Mouse (Mus musculus): Measurements from ENCODE around the gene Cldn10. TPM values are rescaled to one million over a fixed set of nuclear protein-coding genes. Genes with fewer than 3 reads are reported as not detected.
A peak's percentile ranks its signal among the peaks of the same experiment; 100 is the strongest.
"Not testable (repeated sequence)": the region's sequence is repeated elsewhere in the genome, so short reads cannot be mapped to it uniquely, and the experiment has no call there.

Gene Cldn10
- total RNA-seq (2021) (1 to 10 TPM; 1.1 to 1.3 TPM), polyA plus RNA-seq (2012; rRNA removed) (0.56 and 0.65 TPM in 2 replicates)
- long read RNA-seq, partial matches to known transcripts, result 0 of 4 reads
- long read RNA-seq, other reads (novel, unspliced or antisense), result 0 of 4 reads

DNA sequence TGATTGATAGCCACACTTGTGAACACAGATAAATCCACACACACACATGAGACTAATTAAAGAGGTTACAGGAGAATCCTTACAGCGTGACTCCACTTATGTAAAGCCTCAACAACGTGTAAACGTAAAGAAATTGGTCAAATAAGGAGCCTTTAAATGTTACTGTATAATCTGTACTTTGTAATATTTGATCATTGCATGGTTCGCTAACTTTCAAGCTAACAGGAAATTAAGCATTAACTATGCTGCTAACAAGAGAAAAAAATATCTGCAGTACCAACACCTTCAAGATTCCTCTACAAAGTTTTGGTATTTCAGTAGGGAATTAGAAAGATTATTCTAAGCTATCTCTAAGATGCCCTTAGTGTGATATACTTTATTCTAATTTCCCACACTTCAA lies at the start of gene Cldn10:
Cldn10 (plus strand) TSS at position 288 of the 400 bp plus-strand sequence.
- no peak for DNase-seq

- no peak for DNase-seq
Observed at GRCm38 (mm10) chr14:118741780-118742179, 45.9 kb upstream of the Cldn10 start.

DNA sequence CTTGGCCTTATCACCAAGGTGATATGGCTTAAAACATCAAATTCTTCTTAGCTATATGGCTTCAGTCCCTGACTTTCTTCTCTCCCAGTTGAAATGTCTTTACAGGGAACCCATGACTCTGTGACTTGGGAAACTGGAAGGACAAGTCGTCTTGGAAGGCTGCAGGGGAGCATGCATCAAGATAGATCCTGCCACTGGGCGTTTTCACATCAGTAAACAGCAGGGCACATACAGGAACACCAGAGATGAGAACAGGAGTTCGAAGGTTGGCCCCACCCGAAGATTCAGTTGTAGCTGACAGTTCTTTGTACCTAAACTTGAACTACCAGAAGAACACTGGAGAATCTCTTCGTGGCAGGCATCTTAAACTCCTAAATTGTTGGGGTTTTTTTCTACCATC lies 44.8 kb upstream of the Cldn10 start:
- DNase-seq, result no peak

- DNase-seq, result no peak
Observed at GRCm38 (mm10) chr14:118749068-118749467, 38.6 kb upstream of the Cldn10 start.

- no peak for DNase-seq
Observed at GRCm38 (mm10) chr14:118749715-118750114, 38.0 kb upstream of the Cldn10 start.

DNA sequence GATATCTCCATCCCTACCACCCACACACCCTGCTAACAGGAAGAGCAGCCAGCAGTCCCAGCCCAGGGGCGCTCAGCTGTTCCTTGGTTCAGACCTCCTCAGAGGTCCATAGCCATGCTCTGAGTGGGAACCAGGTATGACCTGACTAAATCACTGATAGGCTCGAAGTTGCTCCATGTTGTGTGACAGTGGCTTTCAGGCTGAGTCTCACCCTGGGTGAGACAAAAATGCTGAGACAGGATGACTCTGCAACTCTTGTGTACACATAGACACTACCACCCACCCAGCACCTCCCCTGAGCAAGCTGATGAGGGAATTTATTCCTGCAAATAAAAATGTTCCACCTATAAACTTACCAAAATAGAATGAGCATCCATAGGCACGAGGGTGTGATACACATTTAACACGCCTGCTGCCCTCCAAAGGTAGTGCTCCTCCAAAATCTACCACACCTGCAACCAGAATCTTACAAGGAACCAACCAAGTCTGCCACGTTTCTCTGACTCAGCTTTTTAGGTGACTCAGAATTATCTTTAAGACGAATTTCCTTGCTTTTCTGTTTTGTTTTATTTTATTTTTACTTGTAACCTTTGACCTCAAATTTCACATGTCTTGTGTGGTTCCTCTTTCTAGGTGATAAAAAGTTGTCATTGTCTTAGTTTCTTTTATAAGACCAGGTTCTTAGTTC lies 37.1 kb upstream of the Cldn10 start:
- no peak for DNase-seq

DNA sequence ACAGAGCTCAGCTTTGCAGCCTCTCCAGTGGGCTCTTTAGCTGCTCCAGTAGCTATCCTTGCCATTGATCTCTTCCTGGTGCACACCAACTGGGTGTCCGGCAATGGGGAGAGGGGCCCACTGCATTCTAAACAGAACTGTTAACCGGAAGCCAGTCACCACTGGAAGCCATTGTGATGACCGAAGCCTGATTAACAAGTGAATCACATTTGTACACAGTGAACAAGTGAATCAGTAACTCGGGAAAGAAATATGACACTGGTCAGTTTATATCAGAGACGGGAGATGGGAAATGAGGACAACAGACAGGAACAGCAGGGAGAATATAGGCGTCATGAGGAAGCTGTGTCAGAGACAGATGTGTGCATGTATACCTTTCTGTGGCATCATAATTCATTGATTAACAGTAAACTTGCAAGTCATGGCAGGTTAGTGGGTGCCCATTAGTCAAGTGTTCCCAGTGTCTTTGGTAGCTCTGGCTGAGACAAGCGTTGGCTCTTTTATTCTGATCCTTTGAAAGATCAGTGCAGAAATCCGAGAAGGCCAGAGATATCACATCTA lies 36.4 kb upstream of the Cldn10 start:
- no peak for DNase-seq

GRCm38 (mm10) chr14:118756015-118756414 lies 31.7 kb upstream of the Cldn10 start:
- no peak for DNase-seq

- DNase-seq, result no peak
Observed at GRCm38 (mm10) chr14:118756566-118756965, 31.1 kb upstream of the Cldn10 start.

DNA sequence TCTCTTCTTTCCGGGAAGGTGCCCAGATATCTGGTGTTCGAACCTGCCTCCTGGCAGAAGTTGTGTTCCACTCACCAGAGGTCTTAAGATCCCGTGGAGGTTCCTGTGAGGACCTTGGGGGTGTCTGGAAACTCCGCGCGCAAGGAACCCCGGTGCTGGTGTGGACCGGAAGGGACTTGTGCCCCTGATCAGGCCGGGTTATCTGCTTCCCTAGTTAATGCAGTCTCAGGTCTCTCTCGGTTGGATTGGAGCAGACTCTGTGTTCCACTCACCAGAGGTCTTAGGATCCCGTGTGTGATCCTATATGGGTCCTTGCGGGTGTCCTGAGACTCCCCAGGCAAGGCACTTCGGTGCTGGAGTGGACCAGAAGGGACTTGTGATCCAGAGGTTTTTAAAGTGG lies 24.3 kb upstream of the Cldn10 start:
- DNase-seq, result not testable (repeated sequence)

- no peak for DNase-seq
Observed at GRCm38 (mm10) chr14:118763917-118764495, 23.7 kb upstream of the Cldn10 start.

GRCm38 (mm10) chr14:118765306-118765705 lies 22.4 kb upstream of the Cldn10 start:
- DNase-seq, result no peak

DNA sequence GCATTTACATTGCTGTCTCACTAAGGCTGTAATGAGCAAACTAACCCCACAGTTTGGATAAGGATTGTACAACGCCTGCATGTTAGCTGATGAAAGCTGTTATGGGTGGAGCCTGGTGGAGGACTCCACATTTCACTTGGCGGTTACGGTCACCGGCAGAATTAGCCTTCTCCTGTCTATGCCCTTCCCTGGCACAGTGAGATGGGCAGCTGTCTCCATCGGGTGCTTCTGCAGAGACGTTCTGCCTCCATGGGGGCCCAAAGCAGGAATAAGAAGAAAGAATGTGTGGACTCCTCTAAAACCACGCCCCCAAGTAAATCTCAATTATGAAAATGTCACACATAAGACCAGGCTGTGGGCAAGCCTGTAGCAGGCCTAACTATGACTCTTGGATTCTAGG lies 21.8 kb upstream of the Cldn10 start:
- DNase-seq, result no peak

- no peak for DNase-seq
Observed at GRCm38 (mm10) chr14:118766368-118766767, 21.3 kb upstream of the Cldn10 start.

- peak; percentile 81 for DNase-seq
Observed at GRCm38 (mm10) chr14:118767673-118768353, 19.9 kb upstream of the Cldn10 start.

- no peak for DNase-seq
Observed at GRCm38 (mm10) chr14:118768354-118768713, 19.4 kb upstream of the Cldn10 start.

GRCm38 (mm10) chr14:118773668-118774067 lies 14.0 kb upstream of the Cldn10 start:
- no peak for DNase-seq

DNA sequence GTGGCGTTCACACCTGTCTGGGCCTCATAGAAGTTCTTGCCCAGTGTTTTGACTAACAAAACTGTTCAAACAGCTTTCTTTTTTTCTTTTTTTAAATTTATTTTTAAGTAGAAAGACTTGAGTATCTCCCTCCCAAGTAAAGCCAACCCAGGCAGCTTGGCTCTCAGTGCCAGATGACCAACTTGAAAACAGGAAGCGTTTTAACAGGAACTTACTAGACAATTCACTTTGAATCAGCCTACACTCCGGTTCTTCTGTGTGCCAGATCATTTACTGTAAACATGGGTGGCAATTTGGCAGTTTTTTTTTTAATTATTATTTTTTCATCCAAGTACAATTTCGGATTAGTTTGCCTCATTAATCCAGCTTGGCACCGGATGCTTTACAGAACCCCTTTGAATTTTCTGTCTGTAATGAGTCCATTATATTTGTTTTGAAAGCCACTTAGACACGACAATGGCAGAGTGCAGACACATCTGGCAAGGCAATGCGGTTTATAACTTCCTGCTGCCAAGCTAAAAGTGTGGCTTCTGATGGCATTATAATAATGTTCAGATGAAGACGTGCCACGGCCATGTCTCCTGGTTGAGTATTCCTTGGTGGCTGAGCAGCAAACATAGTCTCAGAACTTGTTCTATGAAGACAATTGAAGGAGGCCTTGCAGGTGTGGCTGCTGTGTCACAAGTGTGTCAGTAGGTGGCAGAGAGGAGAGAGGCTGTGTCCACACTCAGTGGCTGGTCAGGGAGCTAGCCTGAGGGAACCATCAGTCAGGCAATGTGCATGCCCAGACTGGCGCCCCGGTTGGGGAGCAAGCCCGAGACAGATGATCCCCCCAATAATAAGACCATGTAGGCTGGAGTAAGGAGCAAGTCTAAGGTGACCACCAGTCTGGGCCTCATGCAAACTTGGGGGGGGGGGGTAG lies 12.9 kb upstream of the Cldn10 start:
- DNase-seq, result peak; percentile 21

GRCm38 (mm10) chr14:118775554-118775953 lies 12.2 kb upstream of the Cldn10 start:
- DNase-seq, result no peak

GRCm38 (mm10) chr14:118776372-118776771 lies 11.3 kb upstream of the Cldn10 start:
- no peak for DNase-seq

DNA sequence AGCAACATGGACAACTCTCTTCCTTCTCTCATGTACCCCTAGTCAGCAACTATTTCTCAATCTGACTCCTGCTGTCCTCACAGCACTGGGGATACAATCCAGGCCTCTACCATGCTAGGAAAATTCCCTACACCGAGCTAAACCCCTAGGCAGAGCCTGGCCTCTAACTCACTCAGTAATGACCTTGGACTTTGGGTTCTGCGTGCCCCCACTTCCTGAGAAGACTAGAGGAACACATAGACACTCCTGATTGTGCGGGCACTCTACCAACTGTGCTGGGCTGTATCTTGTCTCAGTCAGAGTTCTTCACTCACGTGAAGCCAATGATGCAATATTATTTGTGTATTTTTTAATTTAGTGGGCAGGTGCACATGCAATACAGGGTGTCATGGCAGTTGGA lies 10.2 kb upstream of the Cldn10 start:
- peak; percentile 26 for DNase-seq

GRCm38 (mm10) chr14:118781601-118782000 lies 6.1 kb upstream of the Cldn10 start:
- no peak for DNase-seq
